Mouse (Mus musculus) T-cell, adult 2 months (primary cell): ENCODE results near the gene Unc93a2.
"Not testable (repeated sequence)": the region's sequence is repeated elsewhere in the genome, so short reads cannot be mapped to it uniquely, and the experiment has no call there.

Source experiments
- DNase-seq: peaks from one replicate; pipeline ENCODE4 v3.0.0; 2022; ENCODE audit warnings: low spot score

The Unc93a2 gene

GRCm38 (mm10) chr17:7385364-7385763 lies at the start of gene Unc93a2:
Unc93a2 (minus strand) TSS chr17:7385464.
- not testable (repeated sequence) for DNase-seq

GRCm38 (mm10) chr17:7434121-7434520 lies 48.9 kb upstream of the Unc93a2 start:
- not testable (repeated sequence) for DNase-seq

GRCm38 (mm10) chr17:7430210-7430631 lies 45.0 kb upstream of the Unc93a2 start:
- DNase-seq = not testable (repeated sequence)

- not testable (repeated sequence) for DNase-seq
Observed at GRCm38 (mm10) chr17:7420191-7420973, 35.1 kb upstream of the Unc93a2 start.

GRCm38 (mm10) chr17:7414601-7415310 lies 29.5 kb upstream of the Unc93a2 start:
- DNase-seq = not testable (repeated sequence)

- DNase-seq = not testable (repeated sequence)
Observed at GRCm38 (mm10) chr17:7413336-7413735, 28.1 kb upstream of the Unc93a2 start.

GRCm38 (mm10) chr17:7399770-7400169 lies 14.5 kb upstream of the Unc93a2 start:
- not testable (repeated sequence) for DNase-seq

- DNase-seq = not testable (repeated sequence)
Observed at GRCm38 (mm10) chr17:7398198-7398847, 13.1 kb upstream of the Unc93a2 start.

- DNase-seq = not testable (repeated sequence)
Observed at GRCm38 (mm10) chr17:7397079-7397478, 11.8 kb upstream of the Unc93a2 start.

GRCm38 (mm10) chr17:7396288-7396687 lies 11.0 kb upstream of the Unc93a2 start:
- DNase-seq = not testable (repeated sequence)

- not testable (repeated sequence) for DNase-seq
Observed at GRCm38 (mm10) chr17:7395671-7396070, 10.4 kb upstream of the Unc93a2 start.

GRCm38 (mm10) chr17:7395116-7395515 lies 9.9 kb upstream of the Unc93a2 start:
- not testable (repeated sequence) for DNase-seq

GRCm38 (mm10) chr17:7389898-7390297 lies 4.6 kb upstream of the Unc93a2 start:
- DNase-seq = not testable (repeated sequence)

GRCm38 (mm10) chr17:7388958-7389356 lies 3.7 kb upstream of the Unc93a2 start:
- not testable (repeated sequence) for DNase-seq

GRCm38 (mm10) chr17:7388341-7388957 lies 3.2 kb upstream of the Unc93a2 start:
- DNase-seq = not testable (repeated sequence)

- not testable (repeated sequence) for DNase-seq
Observed at GRCm38 (mm10) chr17:7386016-7386415, 752 bp upstream of the Unc93a2 start.

- DNase-seq = not testable (repeated sequence)
Observed at GRCm38 (mm10) chr17:7383167-7384143, 1.8 kb downstream of the Unc93a2 start.

- DNase-seq = not testable (repeated sequence)
Observed at GRCm38 (mm10) chr17:7382711-7383110, 2.6 kb downstream of the Unc93a2 start.

GRCm38 (mm10) chr17:7377907-7378306 lies 7.4 kb downstream of the Unc93a2 start:
- not testable (repeated sequence) for DNase-seq

- not testable (repeated sequence) for DNase-seq
Observed at GRCm38 (mm10) chr17:7376951-7377700, 8.1 kb downstream of the Unc93a2 start.
